18 mouse cellular contexts compared by ENCODE assay signal in the genomic region with DNA sequence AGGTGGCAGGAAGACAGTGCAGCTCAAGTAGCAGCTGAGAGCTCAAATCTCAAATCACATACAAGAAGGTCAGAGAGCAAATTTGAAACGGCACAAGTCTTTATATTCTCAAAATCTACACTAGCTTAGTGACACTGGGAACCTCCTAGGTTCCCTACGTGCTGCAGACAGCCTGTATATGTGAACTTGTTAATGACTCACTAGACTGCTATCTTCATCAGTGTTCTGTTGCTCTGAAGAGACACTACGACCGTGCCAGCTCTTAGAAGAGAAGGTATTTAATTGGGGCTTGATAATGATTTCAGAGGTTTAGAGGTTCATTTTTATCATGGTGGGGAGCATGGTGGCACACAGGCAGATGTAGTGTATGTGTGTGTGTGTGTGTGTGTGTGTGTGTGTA.
A peak's percentile ranks its signal among the peaks of the same experiment; 100 is the strongest.
DNase-seq lines count a peak whose midpoint lies in the region; ATAC-seq and TF ChIP-seq lines count a peak whose summit lies in the region.
"Had no signal": no experiment of that assay in that cellular context is flagged by ENCODE, and none has a peak within 500 bp of the region (broad histone marks: within the 10 kb centered on the region; RNA-seq: fewer than 3 reads in every experiment).

No protein-coding gene starts in this region.

- no peaks in the 10 kb centered on the region for H3K9me3 ChIP-seq in forebrain, postnatal 0 days (ENCODE audit: low read length)
- no peaks in the 10 kb centered on the region for H3K9me3 ChIP-seq in forebrain, embryonic 12.5 days
- no peaks in the 10 kb centered on the region for H3K9me3 ChIP-seq in hindbrain, postnatal 0 days (ENCODE audit: low read length)
- H3K9me3 ChIP-seq in hindbrain, embryonic 11.5 days (ENCODE audit: control insufficient read depth, low read length), result no peaks in the 10 kb centered on the region
- H3K9me3 ChIP-seq in neural tube, embryonic 15.5 days (replicated peaks), result no peaks in the 10 kb centered on the region
- H3K9me3 ChIP-seq: embryonic facial prominence, embryonic 13.5 days; heart, embryonic 12.5 days; intestine, embryonic 15.5 days had no signal

- 51% methylated on average over 4 of the region's 4 CpGs for WGBS in forebrain, postnatal 0 days
- WGBS in forebrain, embryonic 12.5 days, result 77% methylated on average over 4 of the region's 4 CpGs
- WGBS in hindbrain, postnatal 0 days, result 66% methylated on average over 4 of the region's 4 CpGs
- WGBS in hindbrain, embryonic 11.5 days, result 76% methylated on average over 4 of the region's 4 CpGs
- WGBS in neural tube, embryonic 15.5 days, result 71% methylated on average over 4 of the region's 4 CpGs

- H3K27me3 ChIP-seq in forebrain, postnatal 0 days (ENCODE audit: insufficient read depth, low read length), result no peaks in the 10 kb centered on the region
- no peaks in the 10 kb centered on the region for H3K27me3 ChIP-seq in forebrain, embryonic 12.5 days
- H3K27me3 ChIP-seq in hindbrain, postnatal 0 days (ENCODE audit: insufficient read depth, low read length), result no peaks in the 10 kb centered on the region
- no peaks in the 10 kb centered on the region for H3K27me3 ChIP-seq in hindbrain, embryonic 11.5 days (ENCODE audit: control insufficient read depth, insufficient read depth, low read length)
- H3K27me3 ChIP-seq in neural tube, embryonic 15.5 days (replicated peaks), result no peaks in the 10 kb centered on the region
- H3K27me3 ChIP-seq: CH12.LX; embryonic facial prominence, embryonic 13.5 days; heart, embryonic 12.5 days; intestine, embryonic 15.5 days; Patski had no signal

- no peak overlapping the region for H3K4me3 ChIP-seq in forebrain, postnatal 0 days (ENCODE audit: low read depth, low read length)
- H3K4me3 ChIP-seq in forebrain, embryonic 12.5 days (replicated peaks), result no peak overlapping the region
- H3K4me3 ChIP-seq in hindbrain, postnatal 0 days (ENCODE audit: low read length), result no peak overlapping the region
- H3K4me3 ChIP-seq in hindbrain, embryonic 11.5 days (ENCODE audit: low read depth, low read length), result no peak overlapping the region
- no peak overlapping the region for H3K4me3 ChIP-seq in neural tube, embryonic 15.5 days (replicated peaks)
- H3K4me3 ChIP-seq: embryonic facial prominence, embryonic 13.5 days; gastrocnemius, adult 2 months; heart, embryonic 12.5 days; intestine, embryonic 15.5 days had no signal

- TF ChIP-seq CTCF in forebrain, postnatal 0 days (IDR thresholded peaks at IDR 0.05; ENCODE audit: low read depth), result no peak
- TF ChIP-seq CTCF in hindbrain, postnatal 0 days (IDR thresholded peaks at IDR 0.05; ENCODE audit: low read depth), result no peak

- H3K4me1 ChIP-seq in forebrain, postnatal 0 days (ENCODE audit: insufficient read depth), result no peaks in the 10 kb centered on the region
- peaks cover 10% of the 10 kb centered on the region for H3K4me1 ChIP-seq in forebrain, embryonic 12.5 days
- H3K4me1 ChIP-seq in hindbrain, postnatal 0 days (ENCODE audit: insufficient read depth, low read length), result no peaks in the 10 kb centered on the region
- H3K4me1 ChIP-seq in hindbrain, embryonic 11.5 days (replicated peaks; ENCODE audit: control insufficient read depth, insufficient read depth, low read length), result no peaks in the 10 kb centered on the region
- peaks cover 3% of the 10 kb centered on the region; the same call in 1 of the 2 replicates for H3K4me1 ChIP-seq in neural tube, embryonic 15.5 days
- H3K4me1 ChIP-seq: embryonic facial prominence, embryonic 13.5 days; heart, embryonic 12.5 days; intestine, embryonic 15.5 days had no signal

- no peak for ATAC-seq in forebrain, postnatal 0 days
- ATAC-seq in forebrain, embryonic 12.5 days (ENCODE audit: low FRiP score), result no peak
- ATAC-seq in hindbrain, postnatal 0 days, result 0 out of 2 replicates have a peak, but pooled peaks have one; percentile 15
- ATAC-seq in hindbrain, embryonic 11.5 days (ENCODE audit: low FRiP score), result no peak
- ATAC-seq in neural tube, embryonic 15.5 days (ENCODE audit: low FRiP score), result peak; percentile 51; the same call in 1 of the 2 replicates
- ATAC-seq: activated CD4-positive, CD25-positive, alpha-beta regulatory T cell, adult 4 months; intestine, embryonic 15.5 days; Patski had no signal

- no peak overlapping the region for H3K9ac ChIP-seq in forebrain, postnatal 0 days
- no peak overlapping the region for H3K9ac ChIP-seq in forebrain, embryonic 12.5 days
- H3K9ac ChIP-seq in hindbrain, postnatal 0 days (replicated peaks; ENCODE audit: low read length), result no peak overlapping the region
- no peak overlapping the region for H3K9ac ChIP-seq in hindbrain, embryonic 11.5 days (ENCODE audit: low read depth, low read length)
- H3K9ac ChIP-seq in neural tube, embryonic 15.5 days (replicated peaks), result no peak overlapping the region
- H3K9ac ChIP-seq: embryonic facial prominence, embryonic 13.5 days; heart, embryonic 12.5 days; intestine, embryonic 15.5 days had no signal

- peak overlapping the region; percentile 51 for H3K27ac ChIP-seq in forebrain, postnatal 0 days (ENCODE audit: low read depth, low read length)
- H3K27ac ChIP-seq in forebrain, embryonic 12.5 days, result no peak overlapping the region
- 0 out of 2 replicates have a peak overlapping the region, but pooled peaks have one; percentile 1 for H3K27ac ChIP-seq in hindbrain, postnatal 0 days
- H3K27ac ChIP-seq in hindbrain, embryonic 11.5 days (ENCODE audit: low read depth, low read length), result no peak overlapping the region
- H3K27ac ChIP-seq in neural tube, embryonic 15.5 days (replicated peaks), result no peak overlapping the region
- H3K27ac ChIP-seq: embryonic facial prominence, embryonic 13.5 days; gastrocnemius, adult 2 months; intestine, embryonic 15.5 days had no signal

- peak; percentile 26 for DNase-seq in forebrain, postnatal 0 days
- DNase-seq in hindbrain, postnatal 0 days (ENCODE audit: low spot score), result no peak
- no peak for DNase-seq in hindbrain, embryonic 11.5 days (ENCODE audit: low spot score)
- DNase-seq in neural tube, embryonic 10.5 days (ENCODE audit: extremely low spot score, low spot score), result no peak
- DNase-seq: adrenal gland, postnatal 14 days; cerebellum, adult 18-20 months; cerebellum, adult 9-11 months; cerebellum, postnatal 36 days; gastrocnemius, adult 2 months; gastrocnemius, postnatal 25 days had no signal

- H3K4me2 ChIP-seq in forebrain, postnatal 0 days (ENCODE audit: low read depth), result no peak overlapping the region
- no peak overlapping the region for H3K4me2 ChIP-seq in forebrain, embryonic 12.5 days
- H3K4me2 ChIP-seq in hindbrain, postnatal 0 days (ENCODE audit: low read depth, low read length), result no peak overlapping the region
- no peak overlapping the region for H3K4me2 ChIP-seq in hindbrain, embryonic 11.5 days (replicated peaks; ENCODE audit: low read depth, low read length)
- H3K4me2 ChIP-seq in neural tube, embryonic 15.5 days, result no peak overlapping the region
- H3K4me2 ChIP-seq: embryonic facial prominence, embryonic 13.5 days; heart, embryonic 12.5 days; intestine, embryonic 15.5 days had no signal

- H3K36me3 ChIP-seq in forebrain, postnatal 0 days (ENCODE audit: insufficient read depth), result no peaks in the 10 kb centered on the region
- no peaks in the 10 kb centered on the region for H3K36me3 ChIP-seq in forebrain, embryonic 12.5 days (replicated peaks)
- H3K36me3 ChIP-seq in hindbrain, postnatal 0 days (ENCODE audit: insufficient read depth, low read length), result no peaks in the 10 kb centered on the region
- no peaks in the 10 kb centered on the region for H3K36me3 ChIP-seq in hindbrain, embryonic 11.5 days (ENCODE audit: control insufficient read depth, insufficient read depth, low read length)
- H3K36me3 ChIP-seq in neural tube, embryonic 15.5 days, result no peaks in the 10 kb centered on the region
- H3K36me3 ChIP-seq: embryonic facial prominence, embryonic 13.5 days; heart, embryonic 12.5 days; intestine, embryonic 15.5 days had no signal

Comparison
In these comparisons a context has a peak if more than half of its experiments do, and no peak if none do; other contexts are left out.
1. ATAC-seq: peak in hindbrain, postnatal 0 days (single experiment) and neural tube, embryonic 15.5 days (single experiment); none in forebrain, postnatal 0 days (single experiment), forebrain, embryonic 12.5 days (single experiment) and hindbrain, embryonic 11.5 days (single experiment).
2. H3K27ac ChIP-seq: peak in forebrain, postnatal 0 days (single experiment) and hindbrain, postnatal 0 days (single experiment); none in forebrain, embryonic 12.5 days (single experiment), hindbrain, embryonic 11.5 days (single experiment) and neural tube, embryonic 15.5 days (single experiment).